Mouse (Mus musculus) G1E (cell line): ENCODE results near the gene Abcf2. TPM values are rescaled to one million over a fixed set of nuclear protein-coding genes. Genes with fewer than 3 reads are reported as not detected.
A peak's percentile ranks its signal among the peaks of the same experiment; 100 is the strongest.

Experiments used
- ATAC-seq: 2 replicates; pipeline ENCODE4 v1.8.0; 2016; ENCODE audit warnings: mild to moderate bottlenecking; ENCODE audit not compliant: insufficient number of reproducible peaks, poor library complexity, low FRiP score, severe bottlenecking; ENCODE audit errors: extremely low read depth
- DNase-seq: peaks from one replicate; pipeline ENCODE4 v3.0.0; 2012; ENCODE audit warnings: low spot score
- H3K27me3 ChIP-seq: 2 replicates; pipeline ENCODE4 v1.6.1; 2012; ENCODE audit warnings: mild to moderate bottlenecking, low read length, inconsistent platforms; ENCODE audit not compliant: insufficient read depth
- H3K36me3 ChIP-seq: replicated peaks from 2 replicates; pipeline ENCODE3; 2012; ENCODE audit warnings: mild to moderate bottlenecking, inconsistent platforms
- H3K4me1 ChIP-seq: 2 replicates; pipeline ENCODE4 v1.6.1; 2012; ENCODE audit warnings: low read depth, low read length, inconsistent platforms, mixed read lengths; ENCODE audit not compliant: insufficient read depth
- H3K4me3 ChIP-seq: 2 replicates; pipeline ENCODE4 v1.5.1; 2012; ENCODE audit warnings: low read depth, mild to moderate bottlenecking, inconsistent platforms, low read length, moderate library complexity, mixed read lengths
- H3K9me3 ChIP-seq: replicated peaks from 2 replicates; pipeline ENCODE4 v1.6.1; 2012; ENCODE audit warnings: inconsistent platforms
- CTCF ChIP-seq: IDR thresholded peaks from 2 replicates; pipeline ENCODE4 v1.5.1; 2012; ENCODE audit warnings: low read depth, low read length, inconsistent platforms, mixed read lengths
- GATA1 ChIP-seq: IDR thresholded peaks from 2 replicates; pipeline ENCODE4 v1.6.1; 2012; ENCODE audit warnings: borderline replicate concordance, low read length, inconsistent platforms, mixed read lengths
- GATA2 ChIP-seq: IDR thresholded peaks from 2 replicates; pipeline ENCODE4 v1.6.1; 2012; ENCODE audit warnings: low read depth, low read length, inconsistent platforms, borderline replicate concordance
- POLR2AphosphoS5 ChIP-seq: IDR thresholded peaks from 2 replicates; pipeline ENCODE4 v1.6.1; 2012; ENCODE audit warnings: low read depth, low read length, inconsistent platforms; ENCODE audit not compliant: insufficient replicate concordance
- TAL1 ChIP-seq: conservative IDR thresholded peaks from 2 replicates; pipeline ENCODE4 v1.6.1; 2012; ENCODE audit warnings: low read depth, low read length, inconsistent platforms, mixed read lengths
- polyA plus RNA-seq: library from polyadenylated mRNA; stranded (reverse); fragments of >175 nt; gene quantifications from 2 replicates; pipeline ENCODE4 v1.2.3, GENCODE M21; 2012
- total RNA-seq, 2 experiments: library from RNA; stranded (forward) in 1 of 2; stranded (reverse) in 1 of 2; fragments of 200-1000 nt in 1 of 2; fragments of >200 nt in 1 of 2; fragmentation: Nextera tagmentation in 1 of 2; gene quantifications; 2 replicates each; pipeline ENCODE4 v1.2.3; 2014 to 2017

The Abcf2 gene
- total and polyA plus RNA-seq, 3 experiments: 58.8 to 89.5 (median 81.4) TPM

DNA sequence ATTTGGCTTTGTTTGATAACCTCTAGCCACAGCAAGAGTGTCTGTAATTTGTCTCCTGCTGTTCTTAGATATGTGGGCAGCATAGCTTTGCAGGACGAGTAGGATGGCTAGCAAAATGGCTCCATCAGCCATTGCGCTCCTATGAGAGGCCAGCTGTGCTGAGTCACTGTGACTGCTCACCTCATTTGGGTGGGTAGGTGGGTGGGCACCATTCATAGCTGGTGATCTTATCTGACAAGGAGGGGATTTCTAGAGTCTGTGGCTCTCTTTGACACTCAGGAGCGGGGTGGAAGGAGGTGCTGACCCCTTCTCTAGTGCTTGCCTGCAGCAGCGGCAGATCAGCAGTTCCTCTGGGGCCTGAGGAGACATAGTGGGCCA is 9.9 kb upstream of the Abcf2 start:
- H3K4me1 ChIP-seq: peaks cover 19% of the 10 kb centered on the region
- H3K4me3 ChIP-seq: peak overlapping the region; percentile 83
- H3K27me3 ChIP-seq: peaks cover 11% of the 10 kb centered on the region; the same call in 1 of the 2 replicates
- ATAC-seq (peak; percentile 5; the same call in 1 of the 2 replicates), DNase-seq (peak; percentile 33)
- no peak for TF ChIP-seq GATA2
- no peak for TF ChIP-seq CTCF
- TF ChIP-seq TAL1: no peak
- TF ChIP-seq POLR2AphosphoS5: no peak
- TF ChIP-seq GATA1: no peak
- H3K9me3 ChIP-seq: no peaks in the 10 kb centered on the region
- H3K36me3 ChIP-seq: peaks cover 44% of the 10 kb centered on the region

GRCm38 (mm10) chr5:24586547-24587199 is 9.4 kb upstream of the Abcf2 start, which contains the start of gene Chpf2:
Chpf2 (plus strand) TSS chr5:24586741.
- H3K4me1 ChIP-seq: peaks cover 19% of the 10 kb centered on the region
- H3K36me3 ChIP-seq: peaks cover 39% of the 10 kb centered on the region
- DNase-seq: peak; percentile 79
- H3K4me3 ChIP-seq: peak within 1 kb of the TSS; percentile 83
- TF ChIP-seq GATA2 (no peak), CTCF (no peak), GATA1 (no peak)
- peaks cover 11% of the 10 kb centered on the region; the same call in 1 of the 2 replicates for H3K27me3 ChIP-seq
- ATAC-seq: peak; percentile 88
- no peaks in the 10 kb centered on the region for H3K9me3 ChIP-seq

- H3K9me3 ChIP-seq: no peaks in the 10 kb centered on the region
- no peak for ATAC-seq
- peak overlapping the region; percentile 83 for H3K4me3 ChIP-seq
- DNase-seq: no peak
- H3K27me3 ChIP-seq: peaks cover 11% of the 10 kb centered on the region; the same call in 1 of the 2 replicates
- TF ChIP-seq TAL1 (no peak), POLR2AphosphoS5 (no peak), CTCF (no peak), GATA2 (no peak), GATA1 (no peak)
- peaks cover 33% of the 10 kb centered on the region for H3K36me3 ChIP-seq
- H3K4me1 ChIP-seq: peaks cover 19% of the 10 kb centered on the region
Observed at GRCm38 (mm10) chr5:24586106-24586505, 8.8 kb upstream of the Abcf2 start.

GRCm38 (mm10) chr5:24578109-24578963 is 1.1 kb upstream of the Abcf2 start:
- H3K36me3 ChIP-seq: peaks cover 30% of the 10 kb centered on the region
- no peak for DNase-seq
- TF ChIP-seq CTCF: no peak
- no peak for TF ChIP-seq GATA1
- TF ChIP-seq GATA2: no peak
- no peak for TF ChIP-seq POLR2AphosphoS5
- TF ChIP-seq TAL1: no peak
- H3K9me3 ChIP-seq: no peaks in the 10 kb centered on the region
- peak overlapping the region; percentile 88 for H3K4me3 ChIP-seq
- H3K27me3 ChIP-seq: no peaks in the 10 kb centered on the region
- no peak for ATAC-seq
- H3K4me1 ChIP-seq: peaks cover 43% of the 10 kb centered on the region

DNA sequence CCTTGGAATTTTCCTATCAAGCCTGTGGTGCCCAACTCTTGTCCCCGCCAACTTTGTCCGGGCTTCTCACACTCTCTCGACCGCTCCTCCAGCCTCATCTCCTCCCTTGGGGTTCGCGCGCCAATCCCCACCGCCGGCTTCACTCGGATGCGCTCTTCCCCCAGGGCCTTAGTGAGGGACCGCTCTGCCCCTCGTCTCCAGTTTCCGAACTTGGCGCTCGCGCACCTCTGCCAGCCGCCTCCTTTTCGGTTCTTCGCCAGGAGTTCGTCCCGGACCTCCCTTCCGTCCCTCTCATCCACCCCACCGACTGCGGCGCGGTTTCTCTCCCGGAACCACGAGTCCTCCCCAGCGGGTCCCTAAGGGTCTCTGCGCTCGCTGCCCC is 475 bp downstream of the Abcf2 start:
- Histone ChIP-seq H3K27me3 (no peaks in the 10 kb centered on the region), H3K9me3 (no peaks in the 10 kb centered on the region), H3K36me3 (peaks cover 45% of the 10 kb centered on the region), H3K4me3 (peak overlapping the region; percentile 88), H3K4me1 (peaks cover 57% of the 10 kb centered on the region)
- TF ChIP-seq CTCF (no peak), TAL1 (no peak), POLR2AphosphoS5 (no peak), GATA1 (no peak), GATA2 (no peak)
- DNase-seq (peak; percentile 65), ATAC-seq (no peak)

- no peak for DNase-seq
- H3K4me3 ChIP-seq: peak overlapping the region; percentile 88; the same call in 1 of the 2 replicates
Observed at GRCm38 (mm10) chr5:24575948-24576347, 1.3 kb downstream of the Abcf2 start.

More at GRCm38 (mm10) chr5:24575948-24576347, 1.3 kb downstream of the Abcf2 start:
- Histone ChIP-seq H3K36me3 (peaks cover 53% of the 10 kb centered on the region), H3K27me3 (no peaks in the 10 kb centered on the region), H3K9me3 (no peaks in the 10 kb centered on the region), H3K4me1 (peaks cover 59% of the 10 kb centered on the region)
- no peak for TF ChIP-seq TAL1
- TF ChIP-seq GATA1: no peak
- TF ChIP-seq GATA2: no peak
- TF ChIP-seq CTCF: no peak
- TF ChIP-seq POLR2AphosphoS5: no peak
- no peak for ATAC-seq
